Mouse (Mus musculus) T-helper 17 cell (primary cell): ENCODE data around the gene Dusp18.

Source experiments
- in situ Hi-C, 2 experiments: fragments of 300-600 bp; cut with MboI, MseI; formaldehyde crosslinking; loops; 1 replicate in 1 of 2; 2 replicates in 1 of 2; pipeline ENCODE4 v1.15.1; 2025; ENCODE audit warnings: high pct_unique_total_duplicates in 2 of 2

The Dusp18 gene

DNA sequence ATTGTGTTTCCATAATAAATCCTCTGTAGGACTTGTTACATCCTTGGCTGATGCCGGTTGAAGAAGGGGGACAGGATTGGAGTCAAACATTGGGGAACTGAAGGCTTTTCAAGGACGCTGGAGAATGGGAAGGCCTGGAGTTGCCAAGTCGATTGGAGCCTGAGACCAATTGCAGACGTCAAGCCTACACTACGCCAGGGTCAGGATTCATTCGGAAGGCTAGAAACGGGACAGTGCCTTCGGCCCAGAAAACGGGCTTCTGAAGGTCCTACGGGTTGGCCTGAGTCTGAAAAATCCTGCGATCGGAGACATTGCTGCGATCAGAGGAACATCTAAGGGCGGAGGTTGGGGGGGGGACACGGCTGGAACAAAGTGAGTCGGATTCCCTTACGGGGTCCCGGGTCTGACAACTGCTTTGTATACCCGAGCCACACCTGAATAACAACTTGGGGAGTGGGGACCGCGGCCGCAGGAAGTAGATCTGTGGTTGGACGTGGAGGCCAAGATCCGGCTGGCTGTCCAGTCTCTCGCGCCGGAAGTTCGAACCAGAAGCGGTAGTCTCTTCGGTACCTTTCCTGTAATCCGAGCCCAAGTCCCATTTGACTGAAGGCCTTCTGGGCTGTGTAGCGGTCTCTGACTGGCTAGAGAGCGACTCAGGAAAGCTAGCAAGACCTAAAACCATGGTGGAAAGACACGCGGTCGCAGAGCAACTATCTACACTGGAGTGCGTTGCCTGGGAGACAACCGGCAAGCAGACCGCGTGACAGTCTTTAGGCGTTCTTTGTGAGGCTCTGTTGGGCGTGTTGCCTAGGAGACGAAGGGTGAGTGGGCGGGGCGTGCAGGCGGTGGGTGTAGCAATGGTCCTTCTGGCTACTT, at the start of gene Dusp18, which contains the start of gene 4921536K21Rik:
Gene Dusp18 (plus strand): TSS at position 835 of the 876 bp plus-strand sequence.
Gene 4921536K21Rik (minus strand): TSS at position 693 of the 876 bp plus-strand sequence.
- in situ Hi-C loops = no loop called here

DNA sequence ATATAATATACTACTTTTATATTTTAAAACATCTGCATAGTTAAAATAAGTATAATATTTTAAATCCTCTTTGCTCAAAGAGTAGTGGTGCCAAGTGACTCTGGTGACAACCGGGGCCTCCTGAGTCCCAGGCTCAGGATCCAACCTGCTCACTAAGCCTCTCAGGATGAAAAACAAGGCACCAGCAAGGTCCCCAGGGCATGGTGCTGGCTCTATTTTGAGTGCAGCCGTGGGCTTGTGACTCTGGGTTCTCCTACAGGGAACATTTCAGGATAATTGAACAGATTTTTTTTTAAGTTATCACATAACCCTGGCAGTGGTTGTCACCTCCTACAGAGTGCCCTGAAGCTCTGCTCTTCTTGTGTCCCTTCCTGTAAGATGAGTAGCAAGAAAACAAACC, 48.7 kb upstream of the Dusp18 start:
- in situ Hi-C loops = no loop called here

DNA sequence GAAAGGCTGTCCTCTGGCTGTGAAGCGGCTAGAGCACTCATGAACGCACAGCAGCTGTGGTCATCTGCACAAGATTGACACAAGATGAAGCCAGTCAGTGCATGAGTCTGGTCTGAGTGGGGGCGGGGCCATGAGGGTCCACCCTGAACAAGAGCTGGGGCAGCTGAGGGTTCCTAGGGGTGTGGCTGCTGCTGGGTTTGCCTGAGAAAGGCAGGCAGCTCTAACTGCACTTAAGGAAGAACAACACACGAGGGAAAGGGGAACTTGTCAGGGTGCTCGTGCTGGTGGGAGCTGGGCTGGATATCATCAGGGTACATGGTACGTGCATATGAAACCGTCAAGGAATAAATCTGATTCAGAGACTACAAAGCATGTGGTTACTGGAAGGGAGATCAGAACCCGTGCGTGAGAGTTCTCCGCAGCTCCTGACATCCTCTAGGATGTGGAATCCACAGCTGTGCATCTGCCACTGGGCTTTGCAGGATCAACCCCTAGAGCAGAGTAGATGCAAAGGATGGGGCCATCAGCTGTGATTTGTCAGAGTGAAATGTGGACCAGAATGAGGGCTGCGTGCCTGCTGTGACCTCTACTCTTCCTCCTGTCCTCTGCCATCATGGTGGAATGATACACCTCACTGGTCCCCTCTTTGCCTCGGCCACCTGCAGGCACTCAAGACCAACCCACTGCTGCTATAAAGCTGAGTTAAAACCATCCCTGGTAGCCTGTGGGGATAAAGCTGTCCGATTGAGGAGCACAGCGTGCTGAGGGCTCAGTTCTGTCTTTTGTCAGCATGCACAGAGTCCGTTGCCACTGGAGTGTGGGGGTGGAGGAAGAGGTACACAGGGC, 45.3 kb upstream of the Dusp18 start:
- in situ Hi-C loops = no loop called here

DNA sequence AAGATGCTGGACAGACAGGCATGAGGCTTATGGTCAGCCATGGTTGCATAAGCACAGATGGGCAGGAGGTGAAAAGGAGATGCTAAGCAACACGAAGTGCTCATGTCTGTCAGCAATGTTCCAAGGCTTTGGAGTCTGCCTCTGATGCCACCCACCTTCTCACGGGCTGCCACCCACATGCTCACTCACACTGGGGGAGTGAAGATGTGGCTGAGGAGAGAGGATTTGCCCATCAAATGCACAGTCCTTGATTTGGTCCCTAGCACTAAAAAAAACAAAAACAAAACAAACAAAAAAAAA, 44.8 kb upstream of the Dusp18 start:
- in situ Hi-C loops = no loop called here

DNA sequence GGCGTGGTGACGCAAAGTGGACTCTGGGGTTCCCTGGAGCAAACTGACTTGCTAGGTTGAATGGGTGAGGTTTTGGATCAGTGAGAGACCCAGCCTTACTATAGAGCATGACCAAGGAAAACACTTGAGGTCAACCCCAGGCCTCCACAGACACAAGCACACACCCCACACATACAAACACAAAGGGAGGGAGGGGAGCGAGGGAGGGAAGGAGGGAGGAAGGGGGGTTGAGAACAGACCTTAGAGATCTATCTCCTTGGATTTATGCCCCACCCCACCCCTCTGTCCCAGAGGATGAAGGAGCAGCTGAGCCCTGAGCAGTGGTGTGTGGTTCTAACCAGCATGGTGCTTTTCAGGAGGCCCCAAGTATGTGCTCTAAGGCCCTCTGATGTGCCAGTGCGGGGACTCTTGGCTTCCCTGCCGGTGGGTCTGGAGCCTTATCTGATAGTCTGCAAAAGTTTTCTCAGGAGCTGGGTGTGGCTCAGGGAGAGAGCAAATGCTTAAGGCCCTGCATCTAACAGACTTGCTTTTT, 44.2 kb upstream of the Dusp18 start:
- in situ Hi-C loops = no loop called here

DNA sequence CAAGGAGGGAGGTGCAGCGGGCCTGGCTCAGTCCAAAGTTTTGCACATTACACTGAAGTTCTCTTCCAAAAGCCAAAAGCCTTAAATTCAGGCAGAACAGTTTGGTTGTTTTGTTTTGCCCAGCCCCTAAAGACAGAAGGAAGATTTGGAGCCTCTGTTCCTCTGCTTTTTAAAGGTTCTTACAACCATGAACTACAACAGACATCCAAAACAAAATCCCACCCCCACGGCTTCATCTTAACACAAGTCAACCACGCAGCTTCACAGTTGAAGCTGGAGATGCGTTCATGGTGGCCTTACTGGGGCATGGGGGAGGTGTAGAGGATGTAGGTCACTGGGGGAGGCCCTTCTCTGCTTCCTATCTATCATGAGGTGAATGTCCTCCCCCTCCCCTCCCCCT, 43.2 kb upstream of the Dusp18 start:
- in situ Hi-C loops = no loop called here

DNA sequence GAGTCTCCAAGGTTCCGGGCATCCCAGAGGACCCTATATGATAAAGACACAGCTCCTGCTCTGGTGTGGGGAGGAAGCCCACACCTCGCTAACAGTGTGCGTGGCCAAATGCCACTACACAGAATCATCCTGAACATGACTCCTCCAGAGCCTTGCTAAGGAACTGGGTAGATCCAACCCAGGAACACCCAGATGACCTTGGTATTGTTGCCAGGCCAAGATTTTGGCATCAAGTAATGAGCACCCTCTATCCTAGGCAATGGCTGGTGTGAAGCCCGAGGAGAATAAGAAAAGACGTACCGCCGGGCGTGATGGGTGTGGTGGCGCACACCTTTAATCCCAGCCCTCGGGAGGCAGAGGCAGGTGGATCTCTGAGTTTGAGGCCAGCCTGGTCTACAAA, 42.0 kb upstream of the Dusp18 start:
- in situ Hi-C loops = no loop called here

DNA sequence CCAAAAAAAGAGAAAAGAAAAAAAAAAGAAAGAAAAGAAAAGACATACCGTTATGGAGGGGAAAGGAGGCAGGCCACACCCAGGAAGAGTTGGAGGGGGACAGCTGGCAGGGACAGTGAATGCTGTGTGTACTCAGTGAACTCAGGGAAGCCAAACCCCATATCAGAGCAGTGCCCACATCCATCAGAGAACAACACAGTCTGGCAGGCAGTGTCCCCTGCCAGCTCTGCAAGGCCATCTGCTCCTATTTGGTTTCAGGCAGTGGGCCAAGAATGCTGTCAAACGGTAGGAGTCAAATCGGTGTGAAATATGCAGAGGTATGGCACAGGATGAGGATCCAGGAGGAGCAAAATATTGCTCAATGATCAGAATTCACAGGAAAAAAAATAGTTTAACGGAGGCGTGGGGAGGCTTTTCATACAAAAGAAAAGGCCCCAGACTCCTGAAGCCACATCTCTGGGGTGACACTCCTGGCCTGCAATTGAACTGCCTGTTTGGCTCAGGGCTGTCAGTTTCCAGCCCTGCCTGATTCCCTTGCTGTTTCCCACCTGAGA, 41.5 kb upstream of the Dusp18 start:
- in situ Hi-C loops = no loop called here

DNA sequence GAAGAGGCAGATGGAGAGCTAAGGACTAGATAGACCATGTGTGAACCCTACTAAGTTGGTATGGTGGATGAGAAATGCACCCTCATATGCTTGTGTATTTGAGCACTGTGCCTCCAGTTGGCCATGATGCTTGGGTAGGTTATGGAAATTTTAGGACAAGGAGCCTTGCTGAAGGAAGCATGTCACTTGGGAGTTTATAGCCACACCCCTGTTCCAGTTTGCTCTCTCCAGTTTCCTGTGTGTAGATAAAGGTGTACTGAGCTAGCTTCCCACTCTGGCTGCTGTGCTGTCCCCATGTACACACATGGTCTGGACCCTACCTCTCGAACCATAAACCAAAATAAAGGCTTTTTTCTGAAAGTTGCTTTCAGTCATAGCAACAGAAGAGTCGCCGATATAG, 40.9 kb upstream of the Dusp18 start:
- in situ Hi-C loops = no loop called here

DNA sequence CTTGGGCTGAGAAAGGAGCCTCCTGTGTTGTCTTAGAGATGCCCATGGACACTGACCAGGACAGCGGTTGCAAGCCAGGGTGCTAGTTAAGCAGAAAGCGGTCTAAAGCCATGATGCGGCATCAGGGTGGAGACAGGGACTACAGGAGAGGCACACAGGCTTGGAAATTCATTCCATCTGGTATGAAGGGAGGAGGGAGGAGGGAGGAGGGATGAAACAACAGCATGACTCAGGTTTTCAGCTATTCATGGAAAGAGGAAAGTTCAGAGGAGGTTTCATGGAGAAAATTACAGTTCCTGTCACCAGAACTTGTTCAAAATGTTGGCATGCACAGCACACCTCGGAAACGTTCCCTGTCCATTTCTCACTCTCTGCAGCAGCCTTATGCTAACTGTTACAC, 39.2 kb upstream of the Dusp18 start:
- in situ Hi-C loops = no loop called here

DNA sequence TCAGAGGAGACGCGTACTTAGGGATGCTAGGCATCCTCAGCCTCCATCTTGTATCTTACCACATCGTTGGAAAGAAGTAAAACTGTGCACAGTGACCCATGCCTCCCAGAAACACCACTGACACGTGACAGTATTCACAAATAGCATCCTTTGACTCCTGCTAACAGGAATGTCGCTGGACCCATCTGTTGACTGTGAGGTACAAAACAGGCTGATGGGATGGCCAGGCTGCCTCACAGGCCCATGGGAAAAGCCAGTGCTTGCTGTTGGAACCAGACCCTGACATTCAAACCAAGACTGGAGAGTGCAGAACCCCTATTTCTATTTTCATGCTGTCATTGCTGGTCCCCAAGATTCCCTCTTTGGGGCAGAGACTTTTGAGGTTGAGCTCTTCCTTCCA, 37.1 kb upstream of the Dusp18 start:
- in situ Hi-C loops = no loop called here

DNA sequence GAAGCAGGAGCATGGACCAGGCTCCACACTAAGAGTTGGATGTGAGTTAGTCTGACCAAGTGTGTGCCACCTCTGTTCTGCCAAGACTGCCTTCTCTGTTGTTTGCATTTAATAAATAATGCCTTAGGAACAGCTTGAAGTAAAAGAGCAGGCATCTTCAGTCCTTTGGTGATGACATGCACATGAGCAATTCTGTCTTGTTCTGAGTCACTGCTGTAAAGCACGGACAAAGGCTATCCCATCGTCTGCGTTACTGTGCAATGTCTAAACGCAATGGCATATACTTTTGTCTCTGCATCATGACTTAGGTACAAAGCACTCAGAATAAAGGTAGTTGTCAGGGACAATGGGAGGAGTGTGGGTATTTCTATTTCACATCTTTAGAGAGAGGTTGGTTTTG, 35.3 kb upstream of the Dusp18 start:
- in situ Hi-C loops = loop anchor here in 1 of 2 experiments (5.0 kb wide), 1 partner anchor 48 kb away; no protein-coding TSS in a partner anchor

DNA sequence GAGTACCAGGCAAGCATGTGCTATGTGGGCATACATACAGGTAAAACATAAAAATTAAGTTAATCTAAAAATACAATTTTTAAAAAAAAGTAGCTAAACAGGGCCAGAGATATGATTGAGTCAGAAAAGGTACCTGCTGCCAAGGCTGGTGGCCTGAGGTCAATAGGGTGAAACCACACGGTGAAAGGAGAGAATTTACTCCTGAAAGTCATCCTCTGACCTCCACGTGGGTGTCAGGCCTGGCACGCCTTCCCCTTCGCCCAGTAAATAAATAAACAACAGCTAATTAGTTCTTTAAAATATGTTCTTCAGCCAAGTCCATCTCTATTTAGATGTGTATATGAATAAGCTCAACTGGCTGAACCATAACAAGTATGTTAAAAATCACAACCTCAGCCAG, 34.7 kb upstream of the Dusp18 start:
- in situ Hi-C loops = loop anchor here in 1 of 2 experiments (5.0 kb wide), 1 partner anchor 47 kb away; no protein-coding TSS in a partner anchor

DNA sequence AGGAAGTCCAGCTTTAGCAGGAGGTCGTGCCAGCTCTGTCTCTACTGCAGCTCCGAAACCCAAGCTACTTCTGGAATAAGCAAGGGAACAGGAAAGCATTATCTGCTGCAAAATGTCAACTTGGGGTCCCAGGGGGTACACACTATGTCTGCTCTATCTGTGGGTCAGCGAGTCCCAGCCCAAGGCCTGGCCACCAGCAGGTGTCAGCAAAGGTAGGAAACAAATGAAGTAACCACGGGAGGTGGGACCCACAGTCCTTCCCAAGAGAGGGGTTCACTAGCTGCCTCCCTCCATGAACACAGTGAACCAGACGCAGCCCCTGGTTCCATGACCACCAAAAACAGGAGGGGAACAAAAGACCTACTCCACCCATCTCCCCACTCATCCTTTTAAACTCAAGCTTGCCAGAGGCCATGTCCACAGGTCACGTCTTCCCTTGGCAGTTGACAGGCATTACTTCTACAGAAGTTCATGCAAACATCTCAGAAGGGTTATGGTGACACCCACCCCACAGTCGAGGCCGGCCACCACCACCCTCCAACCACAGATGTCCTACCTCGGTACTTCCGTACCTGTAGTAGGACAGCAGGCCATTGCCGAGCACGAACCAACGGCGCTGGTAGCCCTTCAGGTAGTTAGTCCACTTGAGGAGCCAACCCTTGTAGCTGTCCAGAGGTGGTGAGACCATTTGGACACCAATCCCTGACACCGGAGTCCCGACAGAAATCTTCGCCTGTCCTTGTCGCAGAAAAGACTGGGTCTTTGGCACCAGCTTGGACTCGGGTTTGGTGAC, 32.2 kb upstream of the Dusp18 start:
- in situ Hi-C loops = loop anchor here in 1 of 2 experiments (5.0 kb wide), 1 partner anchor 44 kb away; no protein-coding TSS in a partner anchor

DNA sequence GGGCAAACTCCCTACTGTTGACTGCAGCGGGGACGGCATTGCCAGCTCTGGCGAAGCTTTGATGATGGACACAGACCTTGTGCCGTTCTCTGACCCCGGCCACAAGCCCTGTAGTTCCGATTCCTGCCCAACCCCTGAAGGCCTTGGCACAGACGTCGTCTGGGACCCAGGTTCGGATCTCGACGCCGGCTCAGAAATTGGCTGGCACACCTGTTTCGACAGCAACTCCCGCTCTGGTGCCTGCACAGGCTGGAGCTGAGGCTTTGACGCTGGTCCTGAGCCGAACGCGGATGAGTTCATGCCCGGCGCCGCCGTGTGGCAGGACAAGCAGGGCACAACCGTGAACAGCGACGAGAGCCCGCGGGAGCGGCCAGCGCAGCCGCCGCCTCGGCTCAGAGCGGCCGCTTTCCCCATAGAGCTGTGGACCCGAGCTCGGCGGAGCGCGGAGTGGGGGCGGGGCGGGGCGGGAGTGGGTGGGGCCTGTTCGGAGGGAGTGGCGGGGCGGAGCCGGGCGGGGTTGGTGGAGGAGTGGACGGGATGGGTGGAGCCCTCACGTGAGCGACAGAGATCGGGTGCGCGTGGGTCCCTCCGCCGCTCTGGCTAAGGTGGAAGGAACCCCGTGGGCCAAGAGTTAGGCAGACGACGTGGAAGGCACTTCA, 31.5 kb upstream of the Dusp18 start, which contains the start of gene Osbp2:
Gene Osbp2 (minus strand): TSS at position 450 of the 659 bp plus-strand sequence.
- in situ Hi-C loops = loop anchor here in 1 of 2 experiments (5.0 kb wide), 1 partner anchor 44 kb away; no protein-coding TSS in a partner anchor

DNA sequence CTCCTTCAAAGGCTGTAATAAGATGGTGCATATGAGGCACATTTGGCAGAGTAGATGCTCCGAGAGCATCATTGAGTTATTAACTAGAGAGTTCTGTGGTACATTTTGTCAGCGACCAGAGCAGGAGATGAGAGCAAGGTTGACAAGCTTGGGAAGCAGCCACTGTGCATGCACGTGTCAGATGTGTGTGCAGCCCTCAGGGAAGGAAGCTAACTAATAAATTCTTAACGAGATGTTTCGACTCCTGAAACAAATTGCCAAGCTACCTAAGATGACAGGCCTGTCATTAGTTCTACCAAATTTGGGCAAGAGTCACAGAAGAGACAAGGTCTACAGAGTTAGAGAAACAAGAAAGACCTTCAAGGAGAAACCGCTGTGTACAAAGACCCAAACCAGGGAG, 30.7 kb upstream of the Dusp18 start:
- in situ Hi-C loops = loop anchor here in 1 of 2 experiments (5.0 kb wide), 1 partner anchor 43 kb away; no protein-coding TSS in a partner anchor

DNA sequence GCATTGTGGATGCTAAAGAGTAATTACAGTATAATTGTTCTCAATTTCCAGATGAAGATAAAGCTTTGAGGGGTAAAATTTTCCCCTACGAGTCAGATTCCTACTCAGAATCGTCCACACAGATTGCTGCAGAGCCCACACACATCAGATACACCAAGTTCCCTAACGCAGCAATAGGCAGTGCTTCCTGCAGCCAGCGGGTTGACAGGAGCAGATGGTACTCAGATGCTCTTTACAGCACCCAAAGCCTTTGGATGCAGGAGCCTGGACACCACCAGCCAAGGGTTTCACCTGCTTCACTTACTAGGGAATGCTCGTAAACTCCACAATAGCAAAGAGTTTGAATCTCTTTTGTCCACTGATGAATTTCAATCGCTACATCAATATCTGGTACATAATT, 18.6 kb upstream of the Dusp18 start:
- in situ Hi-C loops = no loop called here

DNA sequence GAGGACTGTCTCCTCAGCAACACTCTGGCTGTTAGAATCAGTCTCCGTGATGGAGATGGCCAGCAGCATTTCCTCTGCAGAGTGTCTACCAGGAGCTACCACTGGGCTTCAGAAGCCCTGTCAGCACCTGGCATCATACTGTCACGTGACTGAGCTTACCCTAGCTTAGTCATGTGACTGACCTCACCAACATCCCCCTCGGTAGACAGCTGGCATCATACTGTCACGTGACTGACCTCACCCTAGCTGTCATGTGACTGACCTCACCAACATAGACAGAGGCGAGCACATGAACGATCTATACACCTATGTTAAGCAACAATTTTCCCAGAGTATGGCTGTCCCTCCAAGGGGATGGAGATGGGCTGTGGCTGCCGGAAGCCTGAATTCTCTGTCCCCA, 16.4 kb upstream of the Dusp18 start:
- in situ Hi-C loops = no loop called here

DNA sequence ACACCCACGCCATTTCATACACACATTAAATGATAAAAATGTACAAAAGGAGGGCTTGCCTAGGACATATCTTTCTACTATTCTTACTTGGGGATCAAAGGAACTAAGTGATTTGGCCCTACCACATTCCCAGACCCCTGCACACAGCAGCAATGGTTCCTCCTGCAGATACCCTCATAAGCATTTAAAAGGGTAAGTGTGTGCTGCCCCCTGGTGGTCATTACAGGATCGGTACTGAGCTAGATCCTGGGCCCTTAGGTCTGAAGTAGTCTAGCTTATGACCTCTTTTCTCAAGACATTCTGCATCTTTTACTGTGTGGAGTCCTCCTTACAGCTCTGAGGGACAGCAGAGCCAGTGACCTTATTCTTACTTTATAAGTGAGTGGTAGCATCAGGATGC, 15.2 kb upstream of the Dusp18 start:
- in situ Hi-C loops = no loop called here

DNA sequence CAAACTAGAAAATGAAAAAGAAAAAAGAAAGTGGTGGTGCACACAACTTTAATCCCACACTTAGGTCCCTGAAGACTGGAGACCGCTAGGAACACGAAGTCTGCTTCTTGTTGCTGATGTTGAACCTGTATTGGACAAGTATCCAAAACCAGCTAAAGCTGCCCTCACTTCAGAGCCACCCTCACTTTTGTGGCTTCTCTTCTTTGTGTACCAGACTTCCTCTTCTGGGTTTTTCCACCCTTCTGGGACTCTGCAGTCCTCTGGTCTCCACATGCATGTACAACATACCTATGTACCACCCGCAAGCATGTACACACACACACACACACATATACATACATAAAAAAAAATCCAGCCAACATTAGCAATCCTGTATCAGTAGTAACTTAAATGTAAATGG, 11.3 kb upstream of the Dusp18 start:
- in situ Hi-C loops = no loop called here
